Mouse (Mus musculus): Measurements from ENCODE around the gene Msh5.
"Not testable (repeated sequence)": the region's sequence is repeated elsewhere in the genome, so short reads cannot be mapped to it uniquely, and the experiment has no call there.

DNA sequence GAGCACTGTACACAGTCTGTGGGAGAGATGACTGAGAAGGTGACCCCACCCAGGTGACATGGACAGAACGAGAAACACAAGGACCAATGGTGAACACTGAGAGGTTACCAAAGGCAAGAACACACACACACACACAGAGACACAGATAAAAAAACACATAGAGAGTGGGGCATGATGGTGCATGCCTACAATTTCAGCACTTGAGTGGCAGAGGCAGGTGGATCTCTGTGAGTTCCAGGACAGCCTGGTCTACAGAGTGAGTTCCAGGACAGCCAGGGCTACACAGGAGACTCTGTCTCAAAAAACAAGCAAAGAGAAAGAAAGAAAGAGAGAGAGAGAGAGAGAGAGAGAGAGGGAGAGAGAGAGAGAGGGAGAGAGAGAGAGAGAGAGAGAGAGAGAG lies 12.8 kb downstream of the Msh5 start:
- TF ChIP-seq POLR2A (IDR thresholded peaks at IDR 0.05; ENCODE audit: borderline replicate concordance, low read depth, low read length); CTCF (IDR thresholded peaks at IDR 0.05; ENCODE audit: low read depth, low read length): not testable (repeated sequence)

All from bone marrow macrophage, adult 2 months (primary cell).